Mouse (Mus musculus): ENCODE results near the gene Runx3.

DNA sequence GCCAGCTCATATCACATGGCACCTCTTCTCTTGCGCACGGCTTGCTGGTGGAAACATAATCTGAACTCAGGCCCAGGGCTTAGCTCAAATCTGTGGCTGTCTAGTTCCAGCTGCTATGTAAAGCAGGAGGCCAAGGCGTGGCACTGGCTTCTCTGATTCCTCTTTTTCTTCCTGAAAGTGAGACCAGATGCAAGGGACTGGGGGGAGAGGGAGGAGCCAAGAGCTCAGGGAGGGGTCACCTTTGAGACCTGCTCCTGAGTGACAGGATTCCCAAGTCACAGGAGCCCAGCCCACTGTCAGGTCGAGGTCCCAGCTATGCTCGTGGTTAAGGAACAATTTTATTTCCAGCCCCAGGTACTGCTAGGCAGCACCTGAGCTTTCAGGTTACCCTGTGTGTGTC is 4.1 kb upstream of the Runx3 start:
- TF ChIP-seq CTCF (IDR thresholded peaks at IDR 0.05; ENCODE audit: extremely low read depth, insufficient read depth, insufficient read length, insufficient replicate concordance) = no peak
- no peak for TF ChIP-seq POLR2A (IDR thresholded peaks at IDR 0.05; ENCODE audit: low read depth, low read length)
